Mouse (Mus musculus) heart, adult 2 months (tissue): Measurements from ENCODE around the gene Lsr.
"Not testable (repeated sequence)": the region's sequence is repeated elsewhere in the genome, so short reads cannot be mapped to it uniquely, and the experiment has no call there.

Source experiments
- CTCF ChIP-seq: fragments of 200-600 bp; IDR thresholded peaks from 2 replicates; pipeline ENCODE4 v1.8.1; 2022; ENCODE audit warnings: antibody characterized with exemption, mild to moderate bottlenecking, moderate library complexity
- EP300 ChIP-seq: fragments of 200-500 bp; IDR thresholded peaks from 2 replicates; pipeline ENCODE4 v1.6.1; 2011; ENCODE audit warnings: low read depth, low read length, control low read depth; ENCODE audit not compliant: insufficient read depth
- POLR2A ChIP-seq: fragments of 200-500 bp; IDR thresholded peaks from 2 replicates; pipeline ENCODE4 v1.6.1; 2011; ENCODE audit warnings: mild to moderate bottlenecking, low read depth, low read length, control low read depth; ENCODE audit not compliant: insufficient read depth

- TF ChIP-seq CTCF, EP300, POLR2A: not testable (repeated sequence)
Observed at GRCm38 (mm10) chr7:30940070-30940469, 33.2 kb downstream of the Lsr start.
